Mouse (Mus musculus) stomach, postnatal 0 days (tissue): ENCODE measurements around the gene Ogn. TPM values are rescaled to one million over a fixed set of nuclear protein-coding genes. Genes with fewer than 3 reads are reported as not detected.

ENCODE experiments used
- ATAC-seq: fragments of 200-750 bp; cut with Nextera tagmentation; 2 replicates; pipeline ENCODE4 v1.8.0; 2017; ENCODE audit not compliant: low FRiP score, low TSS enrichment
- DNase-seq: peaks from one replicate; pipeline ENCODE4 v3.0.0-alpha.2; 2016; ENCODE audit warnings: low spot score
- H3K27ac ChIP-seq: fragments of 300-500 bp; sonication (generic); replicated peaks from 2 replicates; pipeline ENCODE4 v1.5.1; 2014; ENCODE audit warnings: mild to moderate bottlenecking, control low read depth
- H3K27me3 ChIP-seq: fragments of 300-500 bp; sonication (generic); 2 replicates; pipeline ENCODE4 v1.6.1; 2014; ENCODE audit warnings: low read length; ENCODE audit not compliant: control insufficient read depth, insufficient read depth
- H3K36me3 ChIP-seq: fragments of 300-500 bp; sonication (generic); 2 replicates; pipeline ENCODE4 v1.6.1; 2014; ENCODE audit warnings: low read length, mixed read lengths; ENCODE audit not compliant: control insufficient read depth, insufficient read depth
- H3K4me1 ChIP-seq: fragments of 300-500 bp; sonication (generic); replicated peaks from 2 replicates; pipeline ENCODE4 v1.6.1; 2014; ENCODE audit warnings: antibody characterized with exemption; ENCODE audit not compliant: control insufficient read depth, insufficient read depth
- H3K4me2 ChIP-seq: fragments of 300-500 bp; sonication (generic); replicated peaks from 2 replicates; pipeline ENCODE4 v1.6.1; 2014; ENCODE audit warnings: low read depth, mild to moderate bottlenecking, control low read depth, moderate library complexity
- H3K4me3 ChIP-seq: fragments of 300-500 bp; sonication (generic); 2 replicates; pipeline ENCODE4 v1.5.1; 2014; ENCODE audit warnings: low read depth, low read length, control low read depth
- H3K9ac ChIP-seq: fragments of 300-500 bp; sonication (generic); 2 replicates; pipeline ENCODE4 v1.6.1; 2014; ENCODE audit warnings: mild to moderate bottlenecking, low read length, control low read depth, mixed read lengths
- H3K9me3 ChIP-seq: fragments of 300-500 bp; sonication (generic); 2 replicates; pipeline ENCODE4 v1.6.1; 2016; ENCODE audit warnings: low read length; ENCODE audit not compliant: control insufficient read depth
- CTCF ChIP-seq: IDR thresholded peaks from 2 replicates; pipeline ENCODE4 v1.5.1; 2016; ENCODE audit warnings: antibody characterized with exemption, low read depth, mild to moderate bottlenecking, moderate library complexity
- EP300 ChIP-seq: optimal IDR thresholded peaks from 2 replicates; pipeline ENCODE3; 2016; ENCODE audit warnings: antibody characterized with exemption
- WGBS: fragments of 180-500 bp; shearing (Covaris S2); extraction: QIAGEN DNeasy Blood & Tissue Kit; methylation state at CpG from one replicate; pipeline ENCODE4 v1.1.7; 2014; 5-methylcytosine and 5-hydroxymethylcytosine counted together
- polyA plus RNA-seq: library from polyadenylated mRNA; unstranded; fragments of >200 nt; fragmentation: Nextera tagmentation; extraction: Ambion mirVana; gene quantifications from 2 replicates; pipeline ENCODE4 v1.2.1, GENCODE M21; 2015

Ogn gene
- 138 and 151 TPM in 2 replicates for polyA plus RNA-seq

GRCm38 (mm10) chr13:49607714-49608113, at the start of gene Ogn:
Gene Ogn (plus strand): TSS chr13:49608046.
- TF ChIP-seq EP300 (no peak), CTCF (no peak)
- peak within 1 kb of the TSS; percentile 67; the same call in 1 of the 2 replicates for H3K27ac ChIP-seq
- H3K9me3 ChIP-seq, result no peaks in the 10 kb centered on the region
- no peaks in the 10 kb centered on the region for H3K4me1 ChIP-seq
- peak within 1 kb of the TSS; percentile 39 for H3K4me3 ChIP-seq
- H3K4me2 ChIP-seq, result peak within 1 kb of the TSS; percentile 42
- ATAC-seq (no peak), DNase-seq (no peak)
- no peaks in the 10 kb centered on the region for H3K36me3 ChIP-seq
- 51% methylated on average over 4 of the region's 4 CpGs for WGBS
- H3K27me3 ChIP-seq, result no peaks in the 10 kb centered on the region
- H3K9ac ChIP-seq, result no peak within 1 kb of the TSS

GRCm38 (mm10) chr13:49559185-49559584, 48.7 kb upstream of the Ogn start:
- Histone ChIP-seq H3K36me3 (no peaks in the 10 kb centered on the region), H3K4me3 (no peak overlapping the region), H3K27ac (no peak overlapping the region), H3K9me3 (no peaks in the 10 kb centered on the region), H3K4me1 (no peaks in the 10 kb centered on the region), H3K9ac (no peak overlapping the region), H3K27me3 (no peaks in the 10 kb centered on the region), H3K4me2 (no peak overlapping the region)
- WGBS, result 44% methylated on average over 2 of the region's 2 CpGs
- TF ChIP-seq CTCF (peak; percentile 67), EP300 (no peak)
- DNase-seq, result no peak
- ATAC-seq, result no peak

GRCm38 (mm10) chr13:49560886-49561285, 47.0 kb upstream of the Ogn start:
- Histone ChIP-seq H3K4me2 (no peak overlapping the region), H3K27me3 (no peaks in the 10 kb centered on the region), H3K36me3 (no peaks in the 10 kb centered on the region), H3K4me1 (no peaks in the 10 kb centered on the region), H3K9ac (no peak overlapping the region), H3K4me3 (no peak overlapping the region), H3K9me3 (no peaks in the 10 kb centered on the region), H3K27ac (no peak overlapping the region)
- TF ChIP-seq CTCF (no peak), EP300 (no peak)
- no peak for ATAC-seq
- WGBS, result 67% methylated on average over 2 of the region's 2 CpGs
- no peak for DNase-seq

- DNase-seq (no peak), ATAC-seq (no peak)
- H3K36me3 ChIP-seq, result no peaks in the 10 kb centered on the region
- no peaks in the 10 kb centered on the region for H3K9me3 ChIP-seq
- 93% methylated on average over 1 of the region's 1 CpGs for WGBS
- H3K4me1 ChIP-seq, result no peaks in the 10 kb centered on the region
- H3K9ac ChIP-seq, result no peak overlapping the region
- no peak overlapping the region for H3K4me3 ChIP-seq
- no peaks in the 10 kb centered on the region for H3K27me3 ChIP-seq
- no peak overlapping the region for H3K27ac ChIP-seq
- no peak for TF ChIP-seq EP300
- TF ChIP-seq CTCF, result peak; percentile 35; the same call in 1 of the 2 replicates
- no peak overlapping the region for H3K4me2 ChIP-seq
Measured at GRCm38 (mm10) chr13:49564347-49564746, 43.5 kb upstream of the Ogn start.

- Histone ChIP-seq H3K27ac (no peak overlapping the region), H3K27me3 (no peaks in the 10 kb centered on the region), H3K36me3 (no peaks in the 10 kb centered on the region), H3K4me3 (no peak overlapping the region), H3K9ac (no peak overlapping the region), H3K4me2 (no peak overlapping the region), H3K4me1 (no peaks in the 10 kb centered on the region), H3K9me3 (no peaks in the 10 kb centered on the region)
- no peak for ATAC-seq
- DNase-seq, result no peak
- TF ChIP-seq CTCF, result no peak
- TF ChIP-seq EP300, result no peak
- 64% methylated on average over 3 of the region's 3 CpGs for WGBS
Measured at GRCm38 (mm10) chr13:49570371-49570770, 37.5 kb upstream of the Ogn start.

- no peaks in the 10 kb centered on the region for H3K36me3 ChIP-seq
- no peak overlapping the region for H3K9ac ChIP-seq
Measured at GRCm38 (mm10) chr13:49571418-49571817, 36.4 kb upstream of the Ogn start.

More at GRCm38 (mm10) chr13:49571418-49571817, 36.4 kb upstream of the Ogn start:
- ATAC-seq (no peak), DNase-seq (no peak)
- H3K4me3 ChIP-seq, result no peak overlapping the region
- WGBS, result 80% methylated on average over 2 of the region's 2 CpGs
- no peak overlapping the region for H3K4me2 ChIP-seq
- TF ChIP-seq EP300 (no peak), CTCF (no peak)
- H3K9me3 ChIP-seq, result no peaks in the 10 kb centered on the region
- no peaks in the 10 kb centered on the region for H3K4me1 ChIP-seq
- no peaks in the 10 kb centered on the region for H3K27me3 ChIP-seq
- no peak overlapping the region for H3K27ac ChIP-seq
